Mouse (Mus musculus): Measurements from ENCODE around the gene Arl5a. TPM values are rescaled to one million over a fixed set of nuclear protein-coding genes. Genes with fewer than 3 reads are reported as not detected.

Gene Arl5a
- polyA plus RNA-seq, 1 experiment from 2014 or later: 31.1 TPM

DNA sequence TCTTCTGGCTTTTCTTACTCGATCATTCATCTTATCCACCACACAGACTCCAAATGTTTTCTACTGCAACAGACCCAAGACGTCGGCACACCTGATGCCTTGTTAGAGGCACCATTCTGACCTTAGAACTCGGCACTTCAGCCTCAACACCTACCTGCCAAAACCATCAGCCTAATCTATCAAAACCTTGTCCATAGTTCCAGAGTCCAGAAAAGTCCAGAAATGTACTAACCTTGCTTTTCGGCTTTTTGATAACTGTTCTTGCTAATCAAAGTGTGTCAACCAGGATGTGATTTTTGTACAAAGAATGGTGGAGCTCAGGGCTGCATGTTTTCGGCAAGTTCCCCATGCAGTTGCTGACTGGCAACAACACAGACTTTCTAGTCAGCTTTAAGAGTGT lies 50.0 kb downstream of the Arl5a start:
- TF ChIP-seq CTCF (IDR thresholded peaks at IDR 0.05; ENCODE audit: low read depth): no peak
- Histone ChIP-seq H3K27me3 (replicated peaks; ENCODE audit: control insufficient read depth, insufficient read depth, low read length) (no peaks in the 10 kb centered on the region), H3K9ac (ENCODE audit: low read depth, low read length) (no peak overlapping the region), H3K36me3 (ENCODE audit: control insufficient read depth, insufficient read depth) (no peaks in the 10 kb centered on the region), H3K9me3 (ENCODE audit: control insufficient read depth) (no peaks in the 10 kb centered on the region), H3K4me2 (replicated peaks; ENCODE audit: low read depth) (no peak overlapping the region), H3K4me1 (replicated peaks; ENCODE audit: control insufficient read depth, insufficient read depth, low read length) (no peaks in the 10 kb centered on the region), H3K4me3 (ENCODE audit: low read depth, low read length) (no peak overlapping the region), H3K27ac (ENCODE audit: low read depth, low read length) (no peak overlapping the region)
- no peak for ATAC-seq
- WGBS: 92% methylated on average over 6 of the region's 6 CpGs

- Histone ChIP-seq H3K27me3 (replicated peaks; ENCODE audit: control insufficient read depth, insufficient read depth, low read length) (no peaks in the 10 kb centered on the region), H3K36me3 (ENCODE audit: control insufficient read depth, insufficient read depth) (no peaks in the 10 kb centered on the region), H3K27ac (ENCODE audit: low read depth, low read length) (no peak overlapping the region), H3K4me1 (replicated peaks; ENCODE audit: control insufficient read depth, insufficient read depth, low read length) (no peaks in the 10 kb centered on the region), H3K9ac (ENCODE audit: low read depth, low read length) (no peak overlapping the region), H3K4me3 (ENCODE audit: low read depth, low read length) (no peak overlapping the region), H3K9me3 (ENCODE audit: control insufficient read depth) (no peaks in the 10 kb centered on the region), H3K4me2 (replicated peaks; ENCODE audit: low read depth) (no peak overlapping the region)
- 56% methylated on average over 6 of the region's 6 CpGs for WGBS
- ATAC-seq: no peak
- no peak for TF ChIP-seq CTCF (IDR thresholded peaks at IDR 0.05; ENCODE audit: low read depth)
These were observed 52.2 kb downstream of the Arl5a start for GRCm38 (mm10) chr2:52372480-52372879.

DNA sequence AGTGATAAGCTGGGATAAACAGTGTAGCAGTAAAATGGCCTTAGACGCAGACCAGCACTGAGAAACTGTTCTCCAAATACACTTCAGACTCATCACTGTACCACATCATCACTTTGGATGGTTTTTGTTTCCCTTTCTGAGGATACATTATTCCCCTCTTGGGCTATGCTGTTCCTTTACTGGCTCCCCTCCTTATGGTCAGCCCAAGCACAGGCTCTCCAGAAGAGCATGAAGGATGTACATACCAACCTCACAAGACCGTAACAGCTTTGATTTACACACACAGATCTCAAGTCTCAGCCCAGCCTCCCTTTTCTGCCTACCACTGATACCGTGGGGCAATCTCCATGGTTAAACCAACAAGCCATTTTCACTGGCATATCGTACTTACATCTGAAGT lies 52.6 kb downstream of the Arl5a start:
- H3K9me3 ChIP-seq (ENCODE audit: control insufficient read depth): no peaks in the 10 kb centered on the region
- no peak overlapping the region for H3K4me3 ChIP-seq (ENCODE audit: low read depth, low read length)
- H3K4me1 ChIP-seq (replicated peaks; ENCODE audit: control insufficient read depth, insufficient read depth, low read length): no peaks in the 10 kb centered on the region
- no peak for ATAC-seq
- no peak overlapping the region for H3K27ac ChIP-seq (ENCODE audit: low read depth, low read length)
- H3K9ac ChIP-seq (ENCODE audit: low read depth, low read length): no peak overlapping the region
- no peak for TF ChIP-seq CTCF (IDR thresholded peaks at IDR 0.05; ENCODE audit: low read depth)
- H3K36me3 ChIP-seq (ENCODE audit: control insufficient read depth, insufficient read depth): no peaks in the 10 kb centered on the region
- 67% methylated on average over 4 of the region's 4 CpGs for WGBS
- no peaks in the 10 kb centered on the region for H3K27me3 ChIP-seq (replicated peaks; ENCODE audit: control insufficient read depth, insufficient read depth, low read length)
- H3K4me2 ChIP-seq (replicated peaks; ENCODE audit: low read depth): no peak overlapping the region

DNA sequence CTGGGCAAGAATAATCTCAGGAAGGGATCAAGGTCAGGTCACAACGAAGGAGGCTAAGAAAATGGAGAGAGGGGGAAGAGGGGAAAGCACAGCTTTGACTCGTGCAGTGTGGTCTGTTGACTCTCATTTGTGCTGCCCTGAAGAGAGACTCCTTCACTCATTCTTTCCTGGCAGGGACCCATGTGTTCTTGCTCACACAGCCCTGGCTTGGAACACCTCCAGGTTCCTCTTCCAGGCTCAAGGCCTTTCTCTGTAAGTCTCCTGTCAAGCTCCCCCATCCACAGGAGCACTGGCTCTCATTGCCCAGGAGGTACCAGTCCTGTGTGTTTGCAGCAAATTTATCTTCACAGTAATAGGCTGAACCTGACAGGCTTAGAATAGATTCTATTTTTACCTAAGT lies 53.6 kb downstream of the Arl5a start:
- no peak for ATAC-seq
- TF ChIP-seq CTCF (IDR thresholded peaks at IDR 0.05; ENCODE audit: low read depth): no peak

DNA sequence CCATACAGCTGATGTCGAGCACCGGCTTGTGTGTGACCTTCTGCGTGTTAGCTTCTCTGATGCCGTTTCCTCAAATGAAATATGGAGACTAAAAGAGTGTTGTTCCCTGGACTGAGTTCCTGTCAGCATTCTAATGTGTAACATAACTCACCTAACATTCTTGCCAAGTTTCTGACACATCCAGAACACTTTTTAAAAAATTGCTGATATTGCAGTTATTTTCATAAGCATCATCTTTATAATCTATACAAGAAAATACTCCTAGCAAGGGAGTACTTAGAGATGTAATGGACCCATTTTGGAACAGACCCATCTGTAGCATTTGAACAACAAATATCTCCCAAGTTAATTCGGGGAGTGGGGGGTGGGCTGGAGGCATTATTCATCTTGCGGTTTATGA lies 55.1 kb downstream of the Arl5a start:
- ATAC-seq: no peak
- Histone ChIP-seq H3K9ac (ENCODE audit: low read depth, low read length) (no peak overlapping the region), H3K4me1 (replicated peaks; ENCODE audit: control insufficient read depth, insufficient read depth, low read length) (no peaks in the 10 kb centered on the region), H3K9me3 (ENCODE audit: control insufficient read depth) (no peaks in the 10 kb centered on the region), H3K27me3 (replicated peaks; ENCODE audit: control insufficient read depth, insufficient read depth, low read length) (no peaks in the 10 kb centered on the region), H3K27ac (ENCODE audit: low read depth, low read length) (no peak overlapping the region), H3K36me3 (ENCODE audit: control insufficient read depth, insufficient read depth) (no peaks in the 10 kb centered on the region), H3K4me3 (ENCODE audit: low read depth, low read length) (no peak overlapping the region), H3K4me2 (replicated peaks; ENCODE audit: low read depth) (no peak overlapping the region)
- no peak for TF ChIP-seq CTCF (IDR thresholded peaks at IDR 0.05; ENCODE audit: low read depth)
- 74% methylated on average over 6 of the region's 6 CpGs for WGBS

More for the DNA sequence above, 53.6 kb downstream of the Arl5a start:
- H3K4me3 ChIP-seq (ENCODE audit: low read depth, low read length): no peak overlapping the region
- H3K27me3 ChIP-seq (replicated peaks; ENCODE audit: control insufficient read depth, insufficient read depth, low read length): no peaks in the 10 kb centered on the region
- H3K9me3 ChIP-seq (ENCODE audit: control insufficient read depth): no peaks in the 10 kb centered on the region
- WGBS: 15% methylated on average over 2 of the region's 2 CpGs
- no peak overlapping the region for H3K4me2 ChIP-seq (replicated peaks; ENCODE audit: low read depth)
- no peak overlapping the region for H3K9ac ChIP-seq (ENCODE audit: low read depth, low read length)
- H3K36me3 ChIP-seq (ENCODE audit: control insufficient read depth, insufficient read depth): no peaks in the 10 kb centered on the region
- no peak overlapping the region for H3K27ac ChIP-seq (ENCODE audit: low read depth, low read length)
- no peaks in the 10 kb centered on the region for H3K4me1 ChIP-seq (replicated peaks; ENCODE audit: control insufficient read depth, insufficient read depth, low read length)

- Histone ChIP-seq H3K27ac (ENCODE audit: low read depth, low read length) (no peak overlapping the region), H3K4me1 (replicated peaks; ENCODE audit: control insufficient read depth, insufficient read depth, low read length) (no peaks in the 10 kb centered on the region), H3K36me3 (ENCODE audit: control insufficient read depth, insufficient read depth) (no peaks in the 10 kb centered on the region), H3K9me3 (ENCODE audit: control insufficient read depth) (no peaks in the 10 kb centered on the region), H3K9ac (ENCODE audit: low read depth, low read length) (no peak overlapping the region), H3K4me3 (ENCODE audit: low read depth, low read length) (no peak overlapping the region), H3K27me3 (replicated peaks; ENCODE audit: control insufficient read depth, insufficient read depth, low read length) (no peaks in the 10 kb centered on the region), H3K4me2 (replicated peaks; ENCODE audit: low read depth) (no peak overlapping the region)
- WGBS: 90% methylated on average over 5 of the region's 5 CpGs
- ATAC-seq: no peak
- TF ChIP-seq CTCF (IDR thresholded peaks at IDR 0.05; ENCODE audit: low read depth): no peak
These were observed 57.0 kb downstream of the Arl5a start for GRCm38 (mm10) chr2:52367665-52368064.

DNA sequence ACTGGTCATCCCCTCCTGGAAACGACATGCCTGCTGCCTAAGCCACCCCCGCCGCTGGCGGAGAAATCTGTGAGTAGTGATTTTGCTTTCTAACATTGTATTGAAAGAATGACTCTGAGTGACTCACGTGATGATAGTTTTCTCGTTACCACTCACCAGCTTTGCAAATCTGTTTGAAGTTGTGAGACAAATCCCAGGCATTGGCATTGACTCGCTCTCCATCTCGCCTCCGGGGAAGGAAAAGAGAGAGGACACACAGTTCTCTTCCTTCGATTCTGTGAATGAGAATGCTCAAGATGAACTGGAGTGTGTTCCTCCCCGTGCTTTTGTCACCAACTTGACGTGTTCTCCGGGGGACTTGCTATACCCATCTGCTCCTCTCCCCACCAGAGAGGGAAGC lies 57.5 kb downstream of the Arl5a start:
- no peak for TF ChIP-seq CTCF (IDR thresholded peaks at IDR 0.05; ENCODE audit: low read depth)
- WGBS: 59% methylated on average over 13 of the region's 13 CpGs
- Histone ChIP-seq H3K4me1 (replicated peaks; ENCODE audit: control insufficient read depth, insufficient read depth, low read length) (no peaks in the 10 kb centered on the region), H3K4me2 (replicated peaks; ENCODE audit: low read depth) (no peak overlapping the region), H3K9me3 (ENCODE audit: control insufficient read depth) (no peaks in the 10 kb centered on the region), H3K4me3 (ENCODE audit: low read depth, low read length) (no peak overlapping the region), H3K36me3 (ENCODE audit: control insufficient read depth, insufficient read depth) (no peaks in the 10 kb centered on the region), H3K9ac (ENCODE audit: low read depth, low read length) (no peak overlapping the region), H3K27ac (ENCODE audit: low read depth, low read length) (no peak overlapping the region), H3K27me3 (replicated peaks; ENCODE audit: control insufficient read depth, insufficient read depth, low read length) (no peaks in the 10 kb centered on the region)
- ATAC-seq: no peak

Measured in intestine, postnatal 0 days (tissue).